Mouse (Mus musculus): ENCODE data around the gene Olfr115.

The Olfr115 gene

DNA sequence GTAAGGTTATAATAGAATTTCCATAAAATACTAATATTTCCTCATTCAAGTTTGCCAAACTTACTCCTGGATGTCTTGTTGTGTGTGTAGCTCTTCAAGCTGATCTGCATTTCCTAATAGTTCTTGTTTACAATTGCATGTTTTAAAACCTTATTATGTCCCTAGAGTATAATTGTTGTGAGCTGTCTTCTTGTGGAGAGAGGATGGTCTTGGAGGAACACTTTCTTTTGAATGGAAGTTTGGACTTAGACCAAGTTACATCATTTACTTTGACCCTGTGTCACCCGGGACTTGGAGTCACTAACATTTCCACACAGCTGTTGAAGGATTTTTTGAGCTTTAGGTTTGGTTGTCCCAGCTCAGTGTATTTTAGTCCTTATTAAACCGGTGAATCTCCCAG is at the start of gene Olfr115, which contains the start of gene Olfr116:
Olfr115 (minus strand) TSS at position 101 of the 400 bp plus-strand sequence.
Olfr116 (minus strand) TSS at position 191 of the 400 bp plus-strand sequence.
- no peak for DNase-seq

GRCm38 (mm10) chr17:37666688-37667087 is 39.8 kb upstream of the Olfr115 start, which contains the start of gene Olfr118:
Gene Olfr118 (plus strand): TSS chr17:37666988.
- no peak for DNase-seq

DNA sequence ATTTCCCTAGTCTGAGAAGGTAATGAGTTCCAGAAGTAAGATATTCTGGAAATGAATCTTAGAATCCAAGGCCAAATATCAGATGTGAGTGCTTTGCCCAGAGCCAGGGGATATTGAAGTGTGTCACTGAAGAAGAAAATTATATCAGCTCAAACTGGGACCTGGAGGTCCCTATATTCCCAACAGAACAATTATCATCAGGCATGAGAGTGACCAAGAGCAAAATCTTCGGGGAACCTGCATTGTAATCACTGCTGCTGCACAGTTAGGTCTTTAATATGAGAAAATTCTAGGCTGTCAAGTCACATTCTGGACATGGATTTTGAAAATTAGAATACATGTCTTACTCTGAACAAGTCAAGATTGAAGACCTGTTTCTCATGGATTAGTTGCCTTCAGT is 36.8 kb upstream of the Olfr115 start, which contains the start of gene Olfr117:
Olfr117 (minus strand) TSS at position 101 of the 400 bp plus-strand sequence.
- no peak for DNase-seq

DNA sequence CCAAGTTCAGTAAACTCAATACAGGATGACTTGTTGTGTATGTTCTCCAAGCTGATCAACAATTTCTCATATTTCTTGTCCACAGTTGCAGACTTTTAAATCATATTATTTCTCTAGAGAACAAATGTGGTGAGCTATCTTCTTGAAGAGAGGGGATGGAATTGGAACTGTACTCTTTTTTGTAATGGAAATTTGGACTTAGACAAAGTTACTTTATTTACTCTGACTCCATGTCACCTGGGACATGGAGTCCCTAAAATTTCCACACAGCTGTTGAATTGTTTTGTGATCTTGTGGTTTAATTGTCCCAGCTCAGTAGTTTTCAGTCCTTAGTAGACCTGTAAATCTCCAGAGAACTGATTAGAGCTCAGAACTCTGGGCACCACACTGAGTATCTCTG is 34.3 kb downstream of the Olfr115 start, which contains the start of gene Olfr114:
Olfr114 (minus strand) TSS at position 101 of the 400 bp plus-strand sequence.
- no peak for DNase-seq

DNA sequence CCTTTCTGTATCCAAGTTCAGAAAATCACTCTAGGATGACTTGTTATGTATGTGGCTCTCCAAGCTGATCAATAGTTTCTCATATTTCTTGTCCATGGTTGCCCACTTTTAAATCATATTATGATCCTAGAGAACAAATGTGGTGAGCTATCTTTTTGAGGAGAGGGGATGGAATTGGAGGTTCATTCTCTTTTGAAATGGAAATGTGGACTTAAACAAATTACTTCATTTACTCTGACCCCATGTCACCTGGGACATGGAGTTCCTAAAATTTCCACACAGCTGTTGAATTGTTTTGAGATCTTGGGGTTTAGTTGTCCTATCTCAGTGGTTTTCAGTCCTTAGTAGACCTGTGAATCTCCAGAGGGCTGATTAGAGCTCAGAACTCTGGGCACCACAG is 49.3 kb downstream of the Olfr115 start, which contains the start of gene Olfr113:
Olfr113 (minus strand) TSS at position 101 of the 400 bp plus-strand sequence.
- no peak for DNase-seq

DNA sequence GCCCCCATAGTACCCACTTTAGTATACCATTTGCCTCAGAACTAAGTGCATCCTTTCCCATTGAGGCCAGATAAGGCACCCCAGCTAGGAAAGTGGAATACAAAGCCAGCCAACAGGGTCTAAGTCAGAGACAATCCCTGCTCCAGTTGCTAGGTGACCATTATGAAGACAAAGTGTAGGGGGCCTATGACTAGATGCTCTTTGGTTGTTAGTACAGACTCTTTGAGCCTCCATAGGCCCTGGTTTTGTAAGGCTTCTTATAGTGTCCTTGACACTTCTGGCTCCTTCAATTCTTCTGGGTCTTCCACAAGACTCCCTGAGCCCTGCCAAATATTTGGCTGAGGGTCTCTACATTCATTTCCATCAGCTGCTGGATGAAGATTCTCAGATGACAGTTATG is 57.6 kb downstream of the Olfr115 start, which contains the start of gene Olfr112:
Olfr112 (minus strand) TSS at position 101 of the 400 bp plus-strand sequence.
- DNase-seq = no peak

Measured in B cell, adult 2 months (primary cell).